In genomic region chr7:65095631-65096107, GRCm38 (mm10) we compare ENCODE assay signal across 10 mouse cellular contexts.
DNase-seq lines count a peak whose midpoint lies in the region; ATAC-seq and TF ChIP-seq lines count a peak whose summit lies in the region.
"Had no signal": no experiment of that assay in that cellular context is flagged by ENCODE, and none has a peak within 500 bp of the region (broad histone marks: within the 10 kb centered on the region; RNA-seq: fewer than 3 reads in every experiment).

No protein-coding gene starts in this region.

- TF ChIP-seq EP300 in stomach, postnatal 0 days (optimal IDR thresholded peaks at IDR 0.05) = no peak

- H3K4me1 ChIP-seq in forebrain, embryonic 15.5 days = no peaks in the 10 kb centered on the region
- no peaks in the 10 kb centered on the region for H3K4me1 ChIP-seq in forebrain, embryonic 11.5 days (replicated peaks; ENCODE audit: control insufficient read depth, insufficient read depth, low read length)
- no peaks in the 10 kb centered on the region for H3K4me1 ChIP-seq in limb, embryonic 14.5 days (ENCODE audit: control insufficient read depth, insufficient read depth, low read length)
- H3K4me1 ChIP-seq in stomach, postnatal 0 days (replicated peaks; ENCODE audit: control insufficient read depth, insufficient read depth) = no peaks in the 10 kb centered on the region
- H3K4me1 ChIP-seq: embryonic facial prominence, embryonic 12.5 days had no signal

- no peak overlapping the region for H3K4me3 ChIP-seq in forebrain, embryonic 15.5 days
- H3K4me3 ChIP-seq in forebrain, embryonic 11.5 days (ENCODE audit: low read depth, low read length) = no peak overlapping the region
- H3K4me3 ChIP-seq in limb, embryonic 14.5 days (replicated peaks; ENCODE audit: low read length) = no peak overlapping the region
- no peak overlapping the region for H3K4me3 ChIP-seq in stomach, postnatal 0 days (ENCODE audit: low read depth, low read length)
- H3K4me3 ChIP-seq: embryonic facial prominence, embryonic 12.5 days had no signal

- H3K9ac ChIP-seq in forebrain, embryonic 15.5 days (replicated peaks) = no peak overlapping the region
- no peak overlapping the region for H3K9ac ChIP-seq in forebrain, embryonic 11.5 days (ENCODE audit: low read length)
- H3K9ac ChIP-seq in limb, embryonic 14.5 days (ENCODE audit: low read depth, low read length, severe bottlenecking) = no peak overlapping the region
- no peak overlapping the region for H3K9ac ChIP-seq in stomach, postnatal 0 days (ENCODE audit: low read length)
- H3K9ac ChIP-seq: embryonic facial prominence, embryonic 12.5 days had no signal

- H3K9me3 ChIP-seq in forebrain, embryonic 15.5 days = no peaks in the 10 kb centered on the region
- no peaks in the 10 kb centered on the region for H3K9me3 ChIP-seq in forebrain, embryonic 11.5 days (ENCODE audit: control insufficient read depth, low read length)
- H3K9me3 ChIP-seq in limb, embryonic 14.5 days (ENCODE audit: control insufficient read depth, low read length) = no peaks in the 10 kb centered on the region
- H3K9me3 ChIP-seq in stomach, postnatal 0 days (ENCODE audit: control insufficient read depth, low read length) = no peaks in the 10 kb centered on the region
- H3K9me3 ChIP-seq: embryonic facial prominence, embryonic 12.5 days had no signal

- ATAC-seq in forebrain, embryonic 15.5 days (replicated peaks) = peak; percentile 63
- ATAC-seq in forebrain, embryonic 11.5 days (replicated peaks; ENCODE audit: low FRiP score) = no peak
- ATAC-seq in limb, embryonic 14.5 days (ENCODE audit: low FRiP score, low read depth) = peak; percentile 62
- ATAC-seq in stomach, postnatal 0 days (ENCODE audit: low FRiP score, low TSS enrichment) = no peak

- H3K36me3 ChIP-seq in forebrain, embryonic 15.5 days = no peaks in the 10 kb centered on the region
- H3K36me3 ChIP-seq in forebrain, embryonic 11.5 days (ENCODE audit: control insufficient read depth, insufficient read depth, low read length) = no peaks in the 10 kb centered on the region
- H3K36me3 ChIP-seq in limb, embryonic 14.5 days (ENCODE audit: control insufficient read depth, insufficient read depth, low read length) = no peaks in the 10 kb centered on the region
- no peaks in the 10 kb centered on the region for H3K36me3 ChIP-seq in stomach, postnatal 0 days (ENCODE audit: control insufficient read depth, insufficient read depth, low read length)
- H3K36me3 ChIP-seq: embryonic facial prominence, embryonic 12.5 days had no signal

- H3K27ac ChIP-seq in forebrain, embryonic 15.5 days (replicated peaks) = no peak overlapping the region
- H3K27ac ChIP-seq in forebrain, embryonic 11.5 days (ENCODE audit: low read depth, low read length) = no peak overlapping the region
- H3K27ac ChIP-seq in limb, embryonic 14.5 days (replicated peaks; ENCODE audit: low read depth, low read length) = no peak overlapping the region
- no peak overlapping the region for H3K27ac ChIP-seq in stomach, postnatal 0 days (replicated peaks)
- H3K27ac ChIP-seq: embryonic facial prominence, embryonic 12.5 days had no signal

- DNase-seq in forebrain, embryonic 11.5 days (ENCODE audit: low spot score) = no peak
- peak; percentile 8 to 15 for DNase-seq in kidney, postnatal 4 days
- DNase-seq in kidney, postnatal 25 days = no peak
- peak; percentile 43 for DNase-seq in cerebellum, adult 9-10 months
- DNase-seq in limb, embryonic 14.5 days (ENCODE audit: low spot score) = no peak
- no peak for DNase-seq in stomach, postnatal 0 days (ENCODE audit: low spot score)
- DNase-seq in testis, postnatal 10 days (ENCODE audit: low spot score) = no peak
- DNase-seq: liver had no signal

- no peaks in the 10 kb centered on the region for H3K27me3 ChIP-seq in forebrain, embryonic 15.5 days
- no peaks in the 10 kb centered on the region for H3K27me3 ChIP-seq in forebrain, embryonic 11.5 days (ENCODE audit: control insufficient read depth, insufficient read depth, low read length)
- H3K27me3 ChIP-seq in limb, embryonic 14.5 days (ENCODE audit: control insufficient read depth, insufficient read depth, low read length) = no peaks in the 10 kb centered on the region
- H3K27me3 ChIP-seq in stomach, postnatal 0 days (ENCODE audit: control insufficient read depth, insufficient read depth, low read length) = no peaks in the 10 kb centered on the region
- H3K27me3 ChIP-seq: embryonic facial prominence, embryonic 12.5 days had no signal

- H3K4me2 ChIP-seq in forebrain, embryonic 15.5 days (replicated peaks) = no peak overlapping the region
- no peak overlapping the region for H3K4me2 ChIP-seq in forebrain, embryonic 11.5 days (ENCODE audit: low read depth, low read length, severe bottlenecking)
- H3K4me2 ChIP-seq in limb, embryonic 14.5 days (replicated peaks; ENCODE audit: low read depth, low read length, severe bottlenecking) = no peak overlapping the region
- H3K4me2 ChIP-seq in stomach, postnatal 0 days (replicated peaks; ENCODE audit: low read depth) = no peak overlapping the region
- H3K4me2 ChIP-seq: embryonic facial prominence, embryonic 12.5 days had no signal

- TF ChIP-seq CTCF in stomach, postnatal 0 days (IDR thresholded peaks at IDR 0.05; ENCODE audit: low read depth) = no peak

- 51% methylated on average over 5 of the region's 5 CpGs for WGBS in forebrain, embryonic 15.5 days
- WGBS in forebrain, embryonic 11.5 days = 69% methylated on average over 5 of the region's 5 CpGs
- WGBS in limb, embryonic 14.5 days = 60% methylated on average over 5 of the region's 5 CpGs
- 44% methylated on average over 5 of the region's 5 CpGs for WGBS in stomach, postnatal 0 days

- TF ChIP-seq POLR2A in limb, embryonic 14.5 days (IDR thresholded peaks at IDR 0.05; ENCODE audit: borderline replicate concordance, extremely low read depth, insufficient read depth, insufficient read length) = no peak

Comparison
In these comparisons a context has a peak if more than half of its experiments do, and no peak if none do; other contexts are left out.
1. ATAC-seq: peak in forebrain, embryonic 15.5 days (single experiment) and limb, embryonic 14.5 days (single experiment); none in forebrain, embryonic 11.5 days (single experiment) and stomach, postnatal 0 days (single experiment).
2. DNase-seq: peak in kidney, postnatal 4 days (2 of 2) and cerebellum, adult 9-10 months (single experiment); none in forebrain, embryonic 11.5 days (single experiment), kidney, postnatal 25 days (0 of 2), limb, embryonic 14.5 days (single experiment), stomach, postnatal 0 days (single experiment) and testis, postnatal 10 days (single experiment).